11 mouse cellular contexts compared by ENCODE assay signal in genomic region chr4:149170394-149170931, GRCm38 (mm10). TPM values are rescaled to one million over a fixed set of nuclear protein-coding genes. Genes with fewer than 3 reads are reported as not detected.
DNase-seq lines count a peak whose midpoint lies in the region; ATAC-seq lines count a peak whose summit lies in the region.
"Had no signal": no experiment of that assay in that cellular context is flagged by ENCODE, and none has a peak within 500 bp of the region (broad histone marks: within the 10 kb centered on the region; RNA-seq: fewer than 3 reads in every experiment).

No protein-coding gene starts in this region.

- WGBS in liver, embryonic 12.5 days (ENCODE audit: insufficient replicate concordance) = 46% methylated on average over 7 of the region's 7 CpGs
- 58% methylated on average over 7 of the region's 7 CpGs for WGBS in liver, embryonic 11.5 days
- 44% methylated on average over 7 of the region's 7 CpGs for WGBS in stomach, embryonic 14.5 days

- H3K4me1 ChIP-seq in liver, embryonic 12.5 days = peaks cover 51% of the 10 kb centered on the region
- H3K4me1 ChIP-seq in liver, embryonic 11.5 days (replicated peaks; ENCODE audit: control insufficient read depth, insufficient read depth, low read length) = peaks cover 7% of the 10 kb centered on the region
- H3K4me1 ChIP-seq in stomach, embryonic 14.5 days (ENCODE audit: control insufficient read depth, insufficient read depth, low read length) = 0 out of 2 replicates have a peak, but pooled peaks cover 2% of the 10 kb centered on the region

- H3K27me3 ChIP-seq in liver, embryonic 12.5 days (replicated peaks) = no peaks in the 10 kb centered on the region
- H3K27me3 ChIP-seq in liver, embryonic 11.5 days (replicated peaks; ENCODE audit: control insufficient read depth, insufficient read depth, low read length) = no peaks in the 10 kb centered on the region
- H3K27me3 ChIP-seq in stomach, embryonic 14.5 days (ENCODE audit: control insufficient read depth, insufficient read depth, low read length) = no peaks in the 10 kb centered on the region
- H3K27me3 ChIP-seq: heart, embryonic 13.5 days; midbrain, embryonic 12.5 days had no signal

- no peak overlapping the region for H3K4me2 ChIP-seq in liver, embryonic 12.5 days
- no peak overlapping the region for H3K4me2 ChIP-seq in liver, embryonic 11.5 days
- H3K4me2 ChIP-seq in stomach, embryonic 14.5 days (replicated peaks; ENCODE audit: low read depth, low read length) = no peak overlapping the region
- H3K4me2 ChIP-seq: heart, embryonic 13.5 days; midbrain, embryonic 12.5 days had no signal

- H3K36me3 ChIP-seq in liver, embryonic 12.5 days = 0 out of 2 replicates have a peak, but pooled peaks cover under 1% of the 10 kb centered on the region
- no peaks in the 10 kb centered on the region for H3K36me3 ChIP-seq in liver, embryonic 11.5 days (ENCODE audit: control insufficient read depth, insufficient read depth, low read length)
- no peaks in the 10 kb centered on the region for H3K36me3 ChIP-seq in stomach, embryonic 14.5 days (ENCODE audit: control insufficient read depth, insufficient read depth, low read length)

- no peak overlapping the region for H3K4me3 ChIP-seq in liver, embryonic 12.5 days
- no peak overlapping the region for H3K4me3 ChIP-seq in liver, embryonic 11.5 days (ENCODE audit: low read depth, low read length)
- no peak overlapping the region for H3K4me3 ChIP-seq in stomach, embryonic 14.5 days (ENCODE audit: low read depth, low read length)
- H3K4me3 ChIP-seq: heart, embryonic 13.5 days; midbrain, embryonic 12.5 days had no signal

- H3K9me3 ChIP-seq in liver, embryonic 12.5 days (replicated peaks) = no peaks in the 10 kb centered on the region
- no peaks in the 10 kb centered on the region for H3K9me3 ChIP-seq in liver, embryonic 11.5 days (ENCODE audit: control insufficient read depth, low read length)
- H3K9me3 ChIP-seq in stomach, embryonic 14.5 days (ENCODE audit: control insufficient read depth, low read depth, low read length) = no peaks in the 10 kb centered on the region
- H3K9me3 ChIP-seq: heart, embryonic 13.5 days; midbrain, embryonic 12.5 days had no signal

- DNase-seq in liver, embryonic 11.5 days (ENCODE audit: low spot score) = no peak
- DNase-seq in brain, adult 2 months (ENCODE audit: low read depth, low spot score) = peak; percentile 33
- DNase-seq in kidney, postnatal 36 days = peak; percentile 68 to 73
- DNase-seq in T-cell, adult 2 months (ENCODE audit: low spot score) = no peak
- no peak for DNase-seq in cerebellum, adult 11 months
- no peak for DNase-seq in right cerebral cortex, postnatal 25 days

- H3K9ac ChIP-seq in liver, embryonic 12.5 days = no peak overlapping the region
- no peak overlapping the region for H3K9ac ChIP-seq in liver, embryonic 11.5 days (ENCODE audit: low read depth, low read length)
- H3K9ac ChIP-seq in stomach, embryonic 14.5 days (replicated peaks; ENCODE audit: low read depth, low read length) = no peak overlapping the region
- H3K9ac ChIP-seq: heart, embryonic 13.5 days; midbrain, embryonic 12.5 days had no signal

- no peak for ATAC-seq in liver, embryonic 12.5 days
- ATAC-seq in liver, embryonic 11.5 days (replicated peaks; ENCODE audit: low FRiP score) = no peak
- no peak for ATAC-seq in stomach, embryonic 14.5 days (ENCODE audit: insufficient number of reproducible peaks, insufficient read depth, low FRiP score, low read depth)

- H3K27ac ChIP-seq in liver, embryonic 12.5 days = peak overlapping the region; percentile 58
- H3K27ac ChIP-seq in liver, embryonic 11.5 days (ENCODE audit: low read depth, low read length) = no peak overlapping the region
- H3K27ac ChIP-seq in stomach, embryonic 14.5 days (ENCODE audit: low read length) = peak overlapping the region; percentile 76
- H3K27ac ChIP-seq: heart, embryonic 13.5 days; midbrain, embryonic 12.5 days had no signal

RNA-seq across cellular contexts. Expression of gene Pgd, which starts 3.9 kb away (rescaled TPM):
- 88.5 and 91.3 TPM in 2 replicates for polyA plus RNA-seq in liver, embryonic 12.5 days (2016; fragmentation: Nextera tagmentation; extraction: Ambion mirVana)
- polyA plus RNA-seq in liver, embryonic 11.5 days (2014; fragmentation: Nextera tagmentation; extraction: Ambion mirVana) = 49.9 and 57.3 TPM in 2 replicates
- polyA plus RNA-seq in stomach, embryonic 14.5 days (2014; fragmentation: Nextera tagmentation; extraction: Ambion mirVana) = 66.8 and 69.3 TPM in 2 replicates

RNA-seq across cellular contexts. Expression of gene Cenps, which starts 33.0 kb away (rescaled TPM):
- 23.2 and 25.9 TPM in 2 replicates for polyA plus RNA-seq in liver, embryonic 12.5 days (2016; fragmentation: Nextera tagmentation; extraction: Ambion mirVana)
- 37.0 and 37.1 TPM in 2 replicates for polyA plus RNA-seq in liver, embryonic 11.5 days (2014; fragmentation: Nextera tagmentation; extraction: Ambion mirVana)
- polyA plus RNA-seq in stomach, embryonic 14.5 days (2014; fragmentation: Nextera tagmentation; extraction: Ambion mirVana) = 35.1 and 35.4 TPM in 2 replicates

RNA-seq across cellular contexts. Expression of gene Cort, which starts 43.9 kb away (rescaled TPM):
- 0.35 TPM in 1 of 2 replicates, not detected in the other for polyA plus RNA-seq in liver, embryonic 12.5 days (2016; fragmentation: Nextera tagmentation; extraction: Ambion mirVana)
- 0.26 and 0.38 TPM in 2 replicates for polyA plus RNA-seq in liver, embryonic 11.5 days (2014; fragmentation: Nextera tagmentation; extraction: Ambion mirVana)
- 0.65 and 0.81 TPM in 2 replicates for polyA plus RNA-seq in stomach, embryonic 14.5 days (2014; fragmentation: Nextera tagmentation; extraction: Ambion mirVana)
- polyA plus RNA-seq: heart, embryonic 13.5 days; testis, adult 2 months had no signal

Comparison
In these comparisons a context has a peak if more than half of its experiments do, and no peak if none do; other contexts are left out.
1. DNase-seq: peak in brain, adult 2 months (single experiment) and kidney, postnatal 36 days (2 of 2); none in liver, embryonic 11.5 days (single experiment), T-cell, adult 2 months (single experiment), cerebellum, adult 11 months (single experiment) and right cerebral cortex, postnatal 25 days (single experiment).